Mouse (Mus musculus) hindbrain, postnatal 0 days (tissue): Measurements from ENCODE around the gene Mrpl9. TPM values are rescaled to one million over a fixed set of nuclear protein-coding genes. Genes with fewer than 3 reads are reported as not detected.

Source experiments
- ATAC-seq: fragments of 200-750 bp; cut with Nextera tagmentation; 2 replicates; pipeline ENCODE4 v1.8.0; 2017; ENCODE audit warnings: mild to moderate bottlenecking, moderate TSS enrichment, moderate library complexity
- DNase-seq: peaks from one replicate; pipeline ENCODE4 v3.0.0-alpha.2; 2015; ENCODE audit warnings: low spot score
- H3K27ac ChIP-seq: fragments of 300-500 bp; sonication (generic); 2 replicates; pipeline ENCODE4 v1.5.1; 2014; ENCODE audit warnings: mild to moderate bottlenecking
- H3K27me3 ChIP-seq: fragments of 300-500 bp; sonication (generic); 2 replicates; pipeline ENCODE4 v1.6.1; 2014; ENCODE audit warnings: low read length, mixed read lengths; ENCODE audit not compliant: insufficient read depth
- H3K36me3 ChIP-seq: fragments of 300-500 bp; sonication (generic); 2 replicates; pipeline ENCODE4 v1.6.1; 2014; ENCODE audit warnings: low read length, mixed read lengths; ENCODE audit not compliant: insufficient read depth
- H3K4me1 ChIP-seq: fragments of 300-500 bp; sonication (generic); 2 replicates; pipeline ENCODE4 v1.6.1; 2014; ENCODE audit warnings: antibody characterized with exemption, low read length, mixed read lengths; ENCODE audit not compliant: insufficient read depth
- H3K4me2 ChIP-seq: fragments of 300-500 bp; sonication (generic); 2 replicates; pipeline ENCODE4 v1.6.1; 2014; ENCODE audit warnings: low read depth, mild to moderate bottlenecking, low read length, moderate library complexity, mixed read lengths
- H3K4me3 ChIP-seq: fragments of 300-500 bp; sonication (generic); 2 replicates; pipeline ENCODE4 v1.5.1; 2014; ENCODE audit warnings: low read length
- H3K9ac ChIP-seq: fragments of 300-500 bp; sonication (generic); replicated peaks from 2 replicates; pipeline ENCODE4 v1.6.1; 2014; ENCODE audit warnings: mild to moderate bottlenecking, low read length, moderate library complexity, mixed read lengths
- H3K9me3 ChIP-seq: fragments of 300-500 bp; sonication (generic); 2 replicates; pipeline ENCODE4 v1.6.1; 2016; ENCODE audit warnings: low read length, mixed read lengths
- CTCF ChIP-seq: IDR thresholded peaks from 2 replicates; pipeline ENCODE4 v1.5.1; 2016; ENCODE audit warnings: antibody characterized with exemption, control low read depth, low read depth
- WGBS: fragments of 180-500 bp; shearing (Covaris S2); extraction: QIAGEN DNeasy Blood & Tissue Kit; methylation state at CpG from one replicate; pipeline ENCODE4 v1.1.7; 2014; 5-methylcytosine and 5-hydroxymethylcytosine counted together
- polyA plus RNA-seq: library from polyadenylated mRNA; unstranded; fragments of >200 nt; fragmentation: Nextera tagmentation; extraction: Ambion mirVana; gene quantifications from 2 replicates; pipeline ENCODE4 v1.2.1, GENCODE M21; 2015
- total RNA-seq: library from RNA; depleted of rRNA; stranded (reverse); fragments of >200 nt; gene quantifications from 2 replicates; pipeline ENCODE4 v1.2.3, GENCODE M21; 2014

Gene Mrpl9
- total and polyA plus RNA-seq, 2 experiments from 2014 or later: 45.8 to 63.8 TPM

GRCm38 (mm10) chr3:94436420-94436819, 6.7 kb upstream of the Mrpl9 start:
- Histone ChIP-seq H3K27me3 (no peaks in the 10 kb centered on the region), H3K4me3 (no peak overlapping the region), H3K36me3 (no peaks in the 10 kb centered on the region), H3K4me1 (no peaks in the 10 kb centered on the region), H3K4me2 (no peak overlapping the region), H3K9me3 (no peaks in the 10 kb centered on the region), H3K27ac (no peak overlapping the region), H3K9ac (no peak overlapping the region)
- 83% methylated on average over 9 of the region's 9 CpGs for WGBS
- no peak for ATAC-seq
- DNase-seq: no peak
- TF ChIP-seq CTCF: no peak

GRCm38 (mm10) chr3:94441182-94441581, 1.9 kb upstream of the Mrpl9 start:
- peaks cover 7% of the 10 kb centered on the region for H3K36me3 ChIP-seq
- no peak overlapping the region for H3K9ac ChIP-seq
- no peaks in the 10 kb centered on the region for H3K27me3 ChIP-seq
- H3K4me1 ChIP-seq: no peaks in the 10 kb centered on the region
- peak; percentile 46 for DNase-seq
- no peak for ATAC-seq
- no peak overlapping the region for H3K27ac ChIP-seq
- 38% methylated on average over 3 of the region's 3 CpGs for WGBS
- no peaks in the 10 kb centered on the region for H3K9me3 ChIP-seq
- peak; percentile 75 for TF ChIP-seq CTCF
- no peak overlapping the region for H3K4me3 ChIP-seq
- no peak overlapping the region for H3K4me2 ChIP-seq

- WGBS: under 1% methylated on average over 24 of the region's 24 CpGs
- ATAC-seq: no peak
Measured at GRCm38 (mm10) chr3:94443597-94443964, 463 bp downstream of the Mrpl9 start, which contains the start of gene Oaz3. Gene Oaz3 (minus strand): TSS chr3:94443915.

GRCm38 (mm10) chr3:94449377-94449776, 6.3 kb downstream of the Mrpl9 start:
- DNase-seq: no peak
- Histone ChIP-seq H3K27ac (no peak overlapping the region), H3K4me2 (no peak overlapping the region), H3K4me3 (no peak overlapping the region), H3K9ac (no peak overlapping the region), H3K4me1 (no peaks in the 10 kb centered on the region), H3K9me3 (no peaks in the 10 kb centered on the region), H3K36me3 (peaks cover 29% of the 10 kb centered on the region), H3K27me3 (no peaks in the 10 kb centered on the region)
- no peak for TF ChIP-seq CTCF
- 99% methylated on average over 2 of the region's 2 CpGs for WGBS
- no peak for ATAC-seq

More at GRCm38 (mm10) chr3:94443597-94443964, 463 bp downstream of the Mrpl9 start, which contains the start of gene Oaz3:
- no peak for TF ChIP-seq CTCF
- Histone ChIP-seq H3K27ac (peak within 1 kb of the TSS; percentile 79), H3K27me3 (no peaks in the 10 kb centered on the region), H3K4me2 (peak within 1 kb of the TSS; percentile 95), H3K4me3 (peak within 1 kb of the TSS; percentile 92), H3K4me1 (no peaks in the 10 kb centered on the region), H3K9ac (peak within 1 kb of the TSS; percentile 95), H3K9me3 (no peaks in the 10 kb centered on the region), H3K36me3 (peaks cover 29% of the 10 kb centered on the region)
- no peak for DNase-seq

GRCm38 (mm10) chr3:94456529-94457000, 13.4 kb downstream of the Mrpl9 start:
- Histone ChIP-seq H3K9ac (no peak overlapping the region), H3K27ac (peak overlapping the region; percentile 56; the same call in 1 of the 2 replicates), H3K4me2 (peak overlapping the region; percentile 51), H3K9me3 (no peaks in the 10 kb centered on the region), H3K36me3 (no peaks in the 10 kb centered on the region), H3K27me3 (no peaks in the 10 kb centered on the region), H3K4me3 (peak overlapping the region; percentile 34), H3K4me1 (0 out of 2 replicates have a peak, but pooled peaks cover 4% of the 10 kb centered on the region)
- TF ChIP-seq CTCF: peak; percentile 89
- peak; percentile 92 for ATAC-seq
- 1% methylated on average over 12 of the region's 12 CpGs for WGBS
- DNase-seq: peak; percentile 98

GRCm38 (mm10) chr3:94457055-94457454, 13.9 kb downstream of the Mrpl9 start:
- Histone ChIP-seq H3K4me2 (peak overlapping the region; percentile 51), H3K9me3 (no peaks in the 10 kb centered on the region), H3K27ac (peak overlapping the region; percentile 56; the same call in 1 of the 2 replicates), H3K27me3 (no peaks in the 10 kb centered on the region), H3K36me3 (no peaks in the 10 kb centered on the region), H3K4me3 (no peak overlapping the region), H3K9ac (no peak overlapping the region), H3K4me1 (0 out of 2 replicates have a peak, but pooled peaks cover 4% of the 10 kb centered on the region)
- 62% methylated on average over 3 of the region's 3 CpGs for WGBS
- DNase-seq (no peak), ATAC-seq (0 out of 2 replicates have a peak, but pooled peaks have one; percentile 25)
- no peak for TF ChIP-seq CTCF

- DNase-seq (no peak), ATAC-seq (no peak)
- TF ChIP-seq CTCF: no peak
- Histone ChIP-seq H3K27me3 (no peaks in the 10 kb centered on the region), H3K4me1 (peaks cover 15% of the 10 kb centered on the region), H3K27ac (no peak overlapping the region), H3K4me2 (no peak overlapping the region), H3K4me3 (no peak overlapping the region), H3K9me3 (no peaks in the 10 kb centered on the region), H3K36me3 (no peaks in the 10 kb centered on the region), H3K9ac (no peak overlapping the region)
- WGBS: 88% methylated on average over 2 of the region's 2 CpGs
Measured at GRCm38 (mm10) chr3:94459834-94460233, 16.7 kb downstream of the Mrpl9 start.
